Mouse (Mus musculus): ENCODE results near the gene Mbnl1. TPM values are rescaled to one million over a fixed set of nuclear protein-coding genes. Genes with fewer than 3 reads are reported as not detected.

Mbnl1 gene
- polyA plus RNA-seq, 1 experiment from 2014 or later: 38.8 TPM

- Histone ChIP-seq H3K36me3 (ENCODE audit: poor library complexity, severe bottlenecking) (no peaks in the 10 kb centered on the region), H3K4me1 (no peaks in the 10 kb centered on the region), H3K27ac (no peak overlapping the region), H3K27me3 (no peaks in the 10 kb centered on the region), H3K9ac (no peak overlapping the region), H3K4me3 (no peak overlapping the region), H3K4me2 (no peak overlapping the region), H3K9me3 (replicated peaks) (no peaks in the 10 kb centered on the region)
- 100% methylated on average over 1 of the region's 1 CpGs for WGBS
- no peak for ATAC-seq
Measured at GRCm38 (mm10) chr3:60632796-60633466, 160.3 kb downstream of the Mbnl1 start.

GRCm38 (mm10) chr3:60638530-60638929 lies 165.9 kb downstream of the Mbnl1 start:
- no peak overlapping the region for H3K4me2 ChIP-seq
- no peaks in the 10 kb centered on the region for H3K36me3 ChIP-seq (ENCODE audit: poor library complexity, severe bottlenecking)
- no peaks in the 10 kb centered on the region for H3K9me3 ChIP-seq (replicated peaks)
- H3K27me3 ChIP-seq: no peaks in the 10 kb centered on the region
- no peak overlapping the region for H3K27ac ChIP-seq
- no peaks in the 10 kb centered on the region for H3K4me1 ChIP-seq
- no peak overlapping the region for H3K4me3 ChIP-seq
- no peak for ATAC-seq
- H3K9ac ChIP-seq: no peak overlapping the region
- 87% methylated on average over 3 of the region's 3 CpGs for WGBS

DNA sequence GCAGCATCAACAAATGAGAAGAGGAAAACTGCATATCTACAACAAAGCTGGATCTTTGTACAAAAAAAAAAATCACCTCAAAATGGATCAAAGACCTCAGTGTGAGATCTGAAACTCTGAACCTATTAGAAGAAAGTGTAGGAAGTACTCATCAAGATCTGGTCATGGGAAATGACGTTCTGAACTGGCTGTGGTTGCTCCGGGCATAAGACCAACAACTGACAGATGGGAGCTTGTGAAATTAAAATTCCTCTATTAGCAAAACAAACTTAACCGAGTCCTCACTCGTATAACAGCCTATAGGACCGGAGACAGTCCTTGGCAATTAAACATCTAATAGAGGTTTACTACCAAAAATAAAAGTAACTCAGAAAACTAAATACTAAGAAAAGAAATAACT lies 166.5 kb downstream of the Mbnl1 start:
- Histone ChIP-seq H3K4me1 (no peaks in the 10 kb centered on the region), H3K4me2 (no peak overlapping the region), H3K9ac (no peak overlapping the region), H3K27me3 (no peaks in the 10 kb centered on the region), H3K27ac (no peak overlapping the region), H3K4me3 (no peak overlapping the region), H3K36me3 (ENCODE audit: poor library complexity, severe bottlenecking) (no peaks in the 10 kb centered on the region), H3K9me3 (replicated peaks) (no peaks in the 10 kb centered on the region)
- WGBS: 83% methylated on average over 5 of the region's 5 CpGs
- ATAC-seq: no peak

GRCm38 (mm10) chr3:60642227-60642626 lies 169.6 kb downstream of the Mbnl1 start:
- H3K4me2 ChIP-seq: no peak overlapping the region
- H3K27ac ChIP-seq: no peak overlapping the region
- no peaks in the 10 kb centered on the region for H3K4me1 ChIP-seq
- no peaks in the 10 kb centered on the region for H3K27me3 ChIP-seq
- H3K9ac ChIP-seq: no peak overlapping the region
- ATAC-seq: no peak
- no peaks in the 10 kb centered on the region for H3K9me3 ChIP-seq (replicated peaks)
- no peak overlapping the region for H3K4me3 ChIP-seq
- H3K36me3 ChIP-seq (ENCODE audit: poor library complexity, severe bottlenecking): no peaks in the 10 kb centered on the region
- WGBS: 86% methylated on average over 3 of the region's 3 CpGs

- ATAC-seq: no peak; the same call in 1 of the 2 replicates
- Histone ChIP-seq H3K9ac (no peak overlapping the region), H3K4me2 (no peak overlapping the region), H3K4me1 (no peaks in the 10 kb centered on the region), H3K4me3 (no peak overlapping the region), H3K27me3 (no peaks in the 10 kb centered on the region), H3K9me3 (replicated peaks) (no peaks in the 10 kb centered on the region), H3K36me3 (ENCODE audit: poor library complexity, severe bottlenecking) (no peaks in the 10 kb centered on the region), H3K27ac (no peak overlapping the region)
- 85% methylated on average over 1 of the region's 1 CpGs for WGBS
Measured at GRCm38 (mm10) chr3:60645531-60645930, 172.9 kb downstream of the Mbnl1 start.

GRCm38 (mm10) chr3:60648293-60648692 lies 175.7 kb downstream of the Mbnl1 start:
- Histone ChIP-seq H3K4me2 (no peak overlapping the region), H3K9ac (no peak overlapping the region), H3K27me3 (no peaks in the 10 kb centered on the region), H3K9me3 (replicated peaks) (no peaks in the 10 kb centered on the region), H3K4me3 (no peak overlapping the region), H3K36me3 (ENCODE audit: poor library complexity, severe bottlenecking) (no peaks in the 10 kb centered on the region), H3K27ac (no peak overlapping the region), H3K4me1 (no peaks in the 10 kb centered on the region)
- 100% methylated on average over 1 of the region's 1 CpGs for WGBS
- ATAC-seq: no peak

GRCm38 (mm10) chr3:60660762-60661161 lies 188.1 kb downstream of the Mbnl1 start:
- Histone ChIP-seq H3K4me2 (no peak overlapping the region), H3K4me3 (no peak overlapping the region), H3K27me3 (no peaks in the 10 kb centered on the region), H3K4me1 (no peaks in the 10 kb centered on the region), H3K9me3 (replicated peaks) (no peaks in the 10 kb centered on the region), H3K36me3 (ENCODE audit: poor library complexity, severe bottlenecking) (no peaks in the 10 kb centered on the region), H3K9ac (no peak overlapping the region), H3K27ac (no peak overlapping the region)
- no peak for ATAC-seq
- WGBS: 98% methylated on average over 2 of the region's 2 CpGs
